Mouse (Mus musculus): ENCODE measurements around the gene Ddx52.

- TF ChIP-seq CTCF (IDR thresholded peaks at IDR 0.05) (no peak), EP300 (IDR thresholded peaks at IDR 0.05) (no peak)
Measured at GRCm38 (mm10) chr11:83975488-83975887, 33.6 kb downstream of the Ddx52 start.
